Mouse (Mus musculus) liver, adult 2 months (tissue): ENCODE measurements around the gene Sdsl. TPM values are rescaled to one million over a fixed set of nuclear protein-coding genes. Genes with fewer than 3 reads are reported as not detected.
A peak's percentile ranks its signal among the peaks of the same experiment; 100 is the strongest.

Experiments
- DNase-seq: peaks from one replicate; pipeline ENCODE4 v3.0.0-alpha.2; 2011; ENCODE audit warnings: low read depth, low spot score; ENCODE audit errors: extremely low read depth
- H3K27ac ChIP-seq: fragments of 200-500 bp; replicated peaks from 2 replicates; pipeline ENCODE4 v1.5.1; 2012; ENCODE audit warnings: low read depth, mild to moderate bottlenecking, control low read depth, inconsistent platforms, low read length; ENCODE audit not compliant: insufficient read depth
- H3K27me3 ChIP-seq: fragments of 200-500 bp; 2 replicates; pipeline ENCODE4 v1.6.1; 2012; ENCODE audit warnings: mild to moderate bottlenecking, moderate library complexity, low read length, inconsistent platforms; ENCODE audit not compliant: control insufficient read depth, insufficient read depth
- H3K36me3 ChIP-seq: fragments of 200-500 bp; 2 replicates; pipeline ENCODE4 v1.6.1; 2012; ENCODE audit warnings: low read length, inconsistent platforms; ENCODE audit not compliant: control insufficient read depth, insufficient read depth
- H3K4me1 ChIP-seq: fragments of 200-500 bp; 2 replicates; pipeline ENCODE4 v1.6.1; 2011; ENCODE audit warnings: low read length; ENCODE audit not compliant: control insufficient read depth, insufficient read depth
- H3K4me3 ChIP-seq: fragments of 200-500 bp; 2 replicates; pipeline ENCODE4 v1.5.1; 2011; ENCODE audit warnings: low read depth, mild to moderate bottlenecking, control low read depth, low read length, moderate library complexity; ENCODE audit not compliant: insufficient read depth
- H3K79me2 ChIP-seq: fragments of 200-500 bp; 2 replicates; pipeline ENCODE4 v1.6.1; 2012; ENCODE audit warnings: inconsistent platforms, mild to moderate bottlenecking, low read length, moderate library complexity; ENCODE audit not compliant: control insufficient read depth, insufficient read depth
- H3K9ac ChIP-seq: fragments of 200-500 bp; 2 replicates; pipeline ENCODE4 v1.6.1; 2012; ENCODE audit warnings: low read depth, mild to moderate bottlenecking, control low read depth, inconsistent platforms, low read length
- CTCF ChIP-seq: fragments of 200-500 bp; IDR thresholded peaks from 2 replicates; pipeline ENCODE4 v1.5.1; 2011; ENCODE audit warnings: low read depth, low read length, control low read depth
- POLR2A ChIP-seq: fragments of 200-500 bp; IDR thresholded peaks from 2 replicates; pipeline ENCODE4 v1.6.1; 2011; ENCODE audit warnings: low read length, control low read depth; ENCODE audit not compliant: insufficient read depth; ENCODE audit errors: extremely low read depth
- WGBS: fragments of 180-500 bp; shearing (Covaris S2); methylation state at CpG from one replicate; pipeline ENCODE4 v1.1.7; 2018; 5-methylcytosine and 5-hydroxymethylcytosine counted together
- polyA plus RNA-seq: library from polyadenylated mRNA; depleted of rRNA; stranded (reverse); fragments of >200 nt; gene quantifications from 2 replicates; pipeline ENCODE4 v1.2.3, GENCODE M21; 2012; rRNA removed
- total RNA-seq: library from RNA; depleted of rRNA; stranded (reverse); fragments of >200 nt; gene quantifications from 2 replicates; pipeline ENCODE4 v1.2.3, GENCODE M21; 2014; rRNA removed

Gene Sdsl
- total RNA-seq, result 11.7 and 23.2 TPM in 2 replicates
- polyA plus RNA-seq, result 18.6 and 25.9 TPM in 2 replicates

DNA sequence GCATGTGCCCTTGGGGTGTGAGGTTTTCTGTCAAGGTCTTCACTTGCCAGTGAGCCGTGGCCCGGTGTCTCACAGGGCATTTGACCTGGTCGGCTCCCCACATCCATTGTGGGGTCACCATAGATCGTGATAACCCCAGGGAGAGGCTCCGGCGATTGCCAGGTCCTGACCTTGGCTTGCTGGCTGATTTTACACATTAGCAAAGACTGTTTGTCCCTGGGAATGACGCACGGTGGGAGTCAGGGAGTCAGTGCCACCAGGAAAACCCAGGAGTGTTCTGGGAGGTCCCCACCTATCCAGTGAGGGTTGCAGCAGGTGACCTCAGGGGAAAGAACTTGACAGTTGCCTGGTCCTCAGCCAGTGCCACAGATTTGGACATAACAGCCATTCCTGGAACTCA, at the start of gene Sdsl:
Gene Sdsl (minus strand): TSS at position 41 of the 400 bp plus-strand sequence.
- H3K9ac ChIP-seq, result no peak within 1 kb of the TSS
- no peak for TF ChIP-seq POLR2A
- no peak for TF ChIP-seq CTCF
- no peaks in the 10 kb centered on the region for H3K79me2 ChIP-seq
- no peaks in the 10 kb centered on the region for H3K36me3 ChIP-seq
- H3K27ac ChIP-seq, result peak within 1 kb of the TSS; percentile 88
- DNase-seq, result peak; percentile 93
- H3K4me1 ChIP-seq, result peaks cover 14% of the 10 kb centered on the region
- 22% methylated on average over 8 of the region's 8 CpGs for WGBS
- H3K4me3 ChIP-seq, result no peak within 1 kb of the TSS
- no peaks in the 10 kb centered on the region for H3K27me3 ChIP-seq

DNA sequence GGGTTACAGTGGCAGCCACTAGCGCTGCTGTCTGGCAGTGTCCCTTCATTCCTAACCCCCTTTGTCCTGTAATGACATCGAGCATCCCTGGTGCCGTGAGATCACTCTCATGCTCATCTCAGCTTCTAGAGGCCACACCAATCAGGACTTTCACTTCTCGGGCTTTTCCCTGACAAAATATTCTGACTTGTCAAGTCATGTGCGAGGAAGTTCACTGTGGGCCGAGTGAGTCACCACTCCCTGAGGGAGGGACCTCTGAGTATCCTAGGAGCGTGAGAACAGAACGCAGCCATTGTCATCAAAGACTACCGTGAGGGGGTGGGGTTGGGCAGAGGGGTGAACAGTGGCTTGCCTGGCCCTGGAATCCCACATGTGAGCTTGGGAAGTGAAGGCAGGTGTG, 44.9 kb upstream of the Sdsl start:
- Histone ChIP-seq H3K4me3 (no peak overlapping the region), H3K27me3 (no peaks in the 10 kb centered on the region), H3K79me2 (peaks cover 8% of the 10 kb centered on the region), H3K27ac (peak overlapping the region; percentile 94), H3K36me3 (peaks cover 26% of the 10 kb centered on the region), H3K4me1 (peaks cover 35% of the 10 kb centered on the region), H3K9ac (peak overlapping the region; percentile 74)
- peak; percentile 58 for DNase-seq
- WGBS, result 32% methylated on average over 9 of the region's 9 CpGs
- TF ChIP-seq POLR2A, result no peak
- no peak for TF ChIP-seq CTCF

DNA sequence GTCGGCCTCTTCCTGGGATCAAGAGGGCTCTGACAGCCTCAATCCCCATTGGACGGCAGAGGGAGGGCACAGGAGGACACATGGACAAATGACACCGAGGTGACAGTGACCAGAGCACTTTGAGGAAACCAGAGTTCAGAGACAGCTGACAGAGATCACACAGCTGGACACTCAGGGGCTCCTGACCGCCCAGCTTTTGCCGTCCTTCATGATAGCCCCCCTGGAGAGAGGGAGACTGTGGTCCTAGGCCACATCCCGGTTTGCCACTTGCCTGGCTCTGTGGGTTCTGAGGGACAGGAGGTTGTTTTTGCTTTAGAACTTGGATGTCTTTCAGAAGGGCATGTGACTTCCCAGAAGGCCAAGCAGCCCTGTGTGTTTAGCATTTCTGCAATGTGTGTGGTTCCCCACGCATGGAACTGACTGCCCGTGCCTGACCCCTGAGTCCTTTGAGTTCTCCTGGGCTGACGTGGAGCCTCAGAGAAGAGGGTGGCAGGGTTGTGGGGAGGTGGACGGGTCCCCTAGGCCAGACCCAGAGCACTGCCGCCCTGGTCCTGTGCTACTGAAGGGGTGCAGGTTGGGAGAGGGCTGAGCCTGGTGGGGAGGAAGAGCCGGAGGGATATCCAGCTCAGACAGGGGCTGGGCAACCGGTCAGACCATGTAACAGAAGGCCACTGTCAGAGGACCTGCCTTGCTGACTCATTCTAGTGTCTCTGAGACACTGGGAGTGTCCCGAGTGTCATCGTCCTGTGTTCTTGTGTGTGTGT, 43.8 kb upstream of the Sdsl start:
- Histone ChIP-seq H3K4me3 (peak overlapping the region; percentile 54), H3K9ac (peak overlapping the region; percentile 74), H3K36me3 (peaks cover 15% of the 10 kb centered on the region; the same call in 1 of the 2 replicates), H3K27me3 (no peaks in the 10 kb centered on the region), H3K4me1 (peaks cover 39% of the 10 kb centered on the region), H3K27ac (peak overlapping the region; percentile 94), H3K79me2 (peaks cover 11% of the 10 kb centered on the region)
- 2% methylated on average over 15 of the region's 15 CpGs for WGBS
- TF ChIP-seq POLR2A (peak; percentile 52; the same call in 1 of the 2 replicates), CTCF (no peak)
- peak; percentile 97 for DNase-seq

DNA sequence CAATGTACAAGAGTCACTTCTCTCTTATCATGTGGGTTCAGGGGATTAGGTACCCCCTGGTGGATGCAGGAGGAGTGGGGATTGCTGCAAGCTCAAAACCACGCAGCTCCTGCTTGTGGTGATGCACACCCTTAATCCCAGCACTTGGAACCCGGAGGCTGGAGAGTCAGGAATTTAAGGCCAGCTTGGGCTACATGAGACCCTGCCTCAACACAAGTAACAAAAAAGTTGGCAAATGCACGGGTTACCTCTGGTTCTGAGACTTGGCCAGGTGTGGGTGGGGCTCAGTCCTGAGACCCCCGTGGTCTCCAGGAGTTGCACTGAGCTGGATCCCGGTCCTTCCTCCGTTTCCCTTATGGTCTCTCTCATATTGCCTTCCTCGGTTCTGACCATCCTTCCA, 42.8 kb upstream of the Sdsl start:
- TF ChIP-seq CTCF (no peak), POLR2A (no peak)
- 71% methylated on average over 7 of the region's 7 CpGs for WGBS
- peaks cover 8% of the 10 kb centered on the region; the same call in 1 of the 2 replicates for H3K36me3 ChIP-seq
- H3K27ac ChIP-seq, result peak overlapping the region; percentile 94
- H3K4me1 ChIP-seq, result peaks cover 39% of the 10 kb centered on the region
- H3K79me2 ChIP-seq, result peaks cover 11% of the 10 kb centered on the region
- H3K9ac ChIP-seq, result peak overlapping the region; percentile 33
- no peaks in the 10 kb centered on the region for H3K27me3 ChIP-seq
- no peak overlapping the region for H3K4me3 ChIP-seq
- DNase-seq, result no peak

DNA sequence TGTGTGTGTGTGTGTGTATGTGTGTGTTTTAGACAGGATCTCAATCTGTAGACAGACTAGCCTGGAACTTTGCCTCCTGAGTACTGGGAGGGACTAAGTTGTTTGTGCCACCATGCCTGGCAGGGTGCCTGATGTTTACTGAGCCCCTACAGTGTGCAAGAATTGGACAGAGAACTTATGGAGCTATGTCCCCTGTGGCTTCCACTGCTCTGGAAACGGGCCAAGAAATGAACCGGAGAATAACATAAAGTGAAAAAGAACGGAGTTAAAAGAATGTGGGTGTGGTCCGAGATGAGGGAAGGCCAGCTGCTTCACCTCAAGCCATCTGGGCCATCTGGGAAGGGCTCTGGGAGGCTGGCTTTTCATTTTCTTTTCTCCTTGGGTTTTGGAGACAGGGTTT, 42.1 kb upstream of the Sdsl start:
- H3K4me1 ChIP-seq, result peaks cover 39% of the 10 kb centered on the region
- peak overlapping the region; percentile 33; the same call in 1 of the 2 replicates for H3K9ac ChIP-seq
- no peak for DNase-seq
- H3K79me2 ChIP-seq, result peaks cover 11% of the 10 kb centered on the region
- H3K36me3 ChIP-seq, result peaks cover 2% of the 10 kb centered on the region; the same call in 1 of the 2 replicates
- peak overlapping the region; percentile 4; the same call in 1 of the 2 replicates for H3K4me3 ChIP-seq
- H3K27me3 ChIP-seq, result no peaks in the 10 kb centered on the region
- H3K27ac ChIP-seq, result peak overlapping the region; percentile 94
- no peak for TF ChIP-seq CTCF
- no peak for TF ChIP-seq POLR2A
- WGBS, result 4% methylated on average over 4 of the region's 4 CpGs

DNA sequence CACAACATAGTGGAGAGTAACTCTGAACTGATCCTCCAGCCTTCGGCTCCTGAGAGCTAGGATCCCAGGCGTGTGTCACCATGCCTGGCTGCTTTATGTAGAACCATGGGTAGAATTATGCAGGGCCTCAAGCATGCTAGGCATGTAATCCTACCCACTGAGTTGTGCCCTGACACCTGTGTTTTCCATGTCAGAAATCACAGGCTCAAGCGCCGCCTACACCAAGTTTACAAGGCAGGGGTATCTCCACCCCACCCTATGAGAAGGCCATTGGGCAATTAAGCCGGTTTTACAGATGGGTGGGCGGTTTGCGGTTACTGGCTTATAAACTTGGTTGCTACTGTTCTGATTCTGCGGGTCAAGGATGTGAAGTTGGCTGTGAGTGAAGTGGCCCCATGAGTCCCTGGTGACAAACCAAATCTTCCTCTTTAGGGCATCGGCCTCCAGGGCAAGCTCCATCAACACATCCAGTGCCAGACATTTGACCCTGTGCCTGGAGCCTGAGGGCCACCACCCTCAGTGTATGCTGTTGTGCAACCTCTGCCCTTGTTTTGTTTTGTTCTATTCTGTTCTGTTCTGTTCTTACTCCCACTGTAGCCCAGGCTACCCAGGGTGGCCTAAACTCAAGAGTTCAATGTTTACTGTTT, 41.5 kb upstream of the Sdsl start:
- H3K4me1 ChIP-seq, result peaks cover 39% of the 10 kb centered on the region
- H3K79me2 ChIP-seq, result peaks cover 11% of the 10 kb centered on the region
- WGBS, result 17% methylated on average over 9 of the region's 9 CpGs
- no peaks in the 10 kb centered on the region for H3K27me3 ChIP-seq
- no peak overlapping the region for H3K4me3 ChIP-seq
- TF ChIP-seq POLR2A (no peak), CTCF (no peak)
- peak; percentile 98 for DNase-seq
- H3K9ac ChIP-seq, result peak overlapping the region; percentile 32; the same call in 1 of the 2 replicates
- H3K36me3 ChIP-seq, result no peaks in the 10 kb centered on the region; the same call in 1 of the 2 replicates
- H3K27ac ChIP-seq, result peak overlapping the region; percentile 99
